Mouse (Mus musculus) heart, postnatal 25 days (tissue): Measurements from ENCODE around the gene Tlcd1. TPM values are rescaled to one million over a fixed set of nuclear protein-coding genes. Genes with fewer than 3 reads are reported as not detected.
A peak's percentile ranks its signal among the peaks of the same experiment; 100 is the strongest.
"Not testable (repeated sequence)": the region's sequence is repeated elsewhere in the genome, so short reads cannot be mapped to it uniquely, and the experiment has no call there.

Experiments
- DNase-seq: peaks from one replicate; pipeline ENCODE4 v3.0.0; 2022; ENCODE audit warnings: low spot score
- intact Hi-C: fragments of 180-260 bp; cut with DNase I; formaldehyde crosslinking; loops from one replicate; pipeline ENCODE4 v1.15.1; 2025
- total RNA-seq, 2 experiments: library from RNA; stranded (reverse); gene quantifications; 2 replicates each; pipeline ENCODE4 v1.2.3; 2021

The Tlcd1 gene
- 1 to 10 TPM; 5.5 to 7.2 TPM for total RNA-seq

GRCm38 (mm10) chr11:78176402-78176862 is at the start of gene Tlcd1, which contains the start of gene Nek8:
Gene Tlcd1 (plus strand): TSS chr11:78176711.
Gene Nek8 (minus strand): TSS chr11:78176675.
- intact Hi-C loops: loop anchor here (2.0 kb wide), 1 partner anchor 116 kb away; no protein-coding TSS in a partner anchor
- peak; percentile 82 for DNase-seq

- DNase-seq: no peak
- intact Hi-C loops: no loop called here
Observed at GRCm38 (mm10) chr11:78126739-78127138, 49.8 kb upstream of the Tlcd1 start.

DNA sequence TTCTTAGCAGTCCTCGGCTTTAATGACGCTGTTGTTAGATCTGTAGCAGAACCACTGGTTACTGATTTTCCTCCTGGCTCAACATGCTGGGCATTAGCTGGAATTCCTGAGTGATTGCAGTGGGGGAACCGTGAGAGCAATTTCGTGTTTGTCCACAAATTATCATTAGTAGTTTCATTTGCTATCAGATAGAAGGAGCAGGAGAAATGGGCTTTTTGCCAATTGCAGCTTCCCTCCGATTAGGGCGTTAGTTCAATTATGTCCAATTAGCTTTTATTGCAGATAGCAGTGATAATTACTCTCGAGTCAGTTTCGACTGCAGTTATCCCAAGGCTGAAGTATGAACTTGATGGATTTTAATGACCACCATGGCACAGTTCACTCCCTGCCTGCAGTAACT is 47.1 kb upstream of the Tlcd1 start:
- intact Hi-C loops: no loop called here

GRCm38 (mm10) chr11:78133915-78134314 is 42.6 kb upstream of the Tlcd1 start:
- intact Hi-C loops: loop anchor here (5.0 kb wide), 1 partner anchor 37 kb away; no protein-coding TSS in a partner anchor
- no peak for DNase-seq

More for the DNA sequence above, 47.1 kb upstream of the Tlcd1 start:
- no peak for DNase-seq

GRCm38 (mm10) chr11:78134344-78134743 is 42.2 kb upstream of the Tlcd1 start:
- no peak for DNase-seq
- intact Hi-C loops: loop anchor here (5.0 kb wide), 1 partner anchor 37 kb away; no protein-coding TSS in a partner anchor

- intact Hi-C loops, DNase-seq: not testable (repeated sequence)
Observed at GRCm38 (mm10) chr11:78135314-78135713, 41.2 kb upstream of the Tlcd1 start.

DNA sequence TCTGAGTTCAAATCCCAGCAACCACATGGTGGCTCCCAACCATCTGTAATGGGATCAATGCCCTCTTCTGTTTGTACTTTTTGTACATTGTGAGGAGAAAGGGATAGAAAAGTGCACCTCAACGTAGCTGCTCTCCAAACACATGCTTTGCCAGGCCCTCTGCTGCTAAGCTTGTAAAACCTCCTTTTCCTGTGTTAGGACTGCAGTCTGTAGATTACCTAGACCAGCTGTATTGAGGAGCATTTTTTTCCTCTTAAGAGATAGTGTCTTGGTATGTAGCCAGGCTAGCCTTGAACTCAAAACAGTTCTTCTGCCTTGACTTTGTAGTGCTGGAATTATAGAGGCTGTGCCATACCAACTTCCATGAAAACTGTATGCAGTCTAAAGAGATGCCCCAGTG is 40.4 kb upstream of the Tlcd1 start:
- intact Hi-C loops: no loop called here
- no peak for DNase-seq

DNA sequence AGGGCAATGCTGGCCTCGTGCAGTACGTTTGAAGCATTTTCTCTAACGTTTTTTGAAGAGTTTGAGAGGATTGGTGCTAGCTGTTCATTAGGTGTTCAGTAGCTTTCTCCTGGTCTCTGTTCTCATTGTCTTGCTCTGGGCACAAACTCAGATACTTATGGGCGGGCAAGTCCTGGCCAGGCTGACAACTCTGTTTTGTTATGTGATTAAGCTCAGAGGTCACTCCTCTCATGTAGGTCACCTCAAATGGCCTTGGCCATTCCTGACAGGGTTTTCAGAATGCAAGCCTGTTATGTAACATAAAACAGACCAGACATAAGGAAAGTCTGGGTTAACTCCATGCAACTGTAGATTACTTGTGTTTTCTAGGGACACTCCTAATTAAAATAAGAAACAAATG is 38.9 kb upstream of the Tlcd1 start:
- intact Hi-C loops: no loop called here
- no peak for DNase-seq

DNA sequence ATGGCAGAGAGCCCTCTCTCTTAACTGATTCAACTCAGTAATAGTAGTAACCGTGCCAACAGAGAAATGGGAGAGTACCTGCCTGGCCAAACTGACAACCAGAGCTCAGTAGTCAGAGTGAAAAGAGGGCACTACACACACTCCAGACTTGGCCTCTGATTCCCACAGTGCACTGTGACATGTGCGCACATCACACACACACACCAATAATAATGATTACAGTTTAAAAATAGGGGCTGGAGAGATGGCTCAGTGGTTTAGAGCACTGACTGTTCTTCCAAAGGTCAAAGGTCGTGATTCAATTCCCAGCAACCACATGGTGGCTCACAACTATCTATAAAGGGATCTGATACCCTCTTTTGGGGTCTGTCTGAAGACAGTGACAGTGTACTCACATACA is 38.5 kb upstream of the Tlcd1 start:
- no peak for DNase-seq
- intact Hi-C loops: no loop called here

DNA sequence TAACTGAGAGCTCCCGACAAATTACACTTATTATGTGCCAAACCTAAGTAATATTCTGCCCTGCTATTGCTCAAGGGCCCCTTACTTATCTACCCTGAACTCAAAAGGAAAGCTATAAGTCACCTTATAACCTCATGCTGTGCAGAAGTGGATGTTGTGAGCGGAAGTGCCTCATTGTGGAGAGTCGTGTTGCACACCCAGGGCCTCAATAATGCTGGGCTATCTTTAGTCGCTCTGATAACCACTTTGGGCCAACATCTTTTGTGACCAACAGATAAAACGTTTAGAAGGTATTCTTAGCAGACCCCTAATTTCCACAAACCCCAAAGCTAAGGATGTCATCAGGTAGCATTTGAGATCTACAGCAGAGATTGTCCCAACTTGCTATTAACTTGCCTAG is 35.8 kb upstream of the Tlcd1 start:
- DNase-seq: no peak
- intact Hi-C loops: no loop called here

DNA sequence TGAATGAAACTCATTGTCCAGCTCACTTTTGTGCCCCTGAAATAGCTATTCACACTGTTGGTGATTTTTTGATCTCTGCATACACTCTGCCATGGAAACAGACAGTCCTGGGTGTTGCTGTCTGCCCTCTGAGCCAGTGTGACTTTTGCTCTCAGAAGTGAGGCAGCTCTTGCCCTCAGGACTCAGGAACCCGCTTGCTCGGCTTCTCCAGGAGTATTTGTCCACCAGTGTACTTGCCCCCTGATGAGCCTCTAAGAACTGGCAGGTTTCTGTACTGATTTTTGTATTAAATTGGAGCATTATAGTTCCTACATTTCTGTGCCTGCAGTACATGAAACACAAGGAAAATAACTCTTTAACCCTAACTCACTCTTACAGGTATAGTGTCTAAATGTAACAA is 33.0 kb upstream of the Tlcd1 start:
- intact Hi-C loops: no loop called here
- DNase-seq: no peak

DNA sequence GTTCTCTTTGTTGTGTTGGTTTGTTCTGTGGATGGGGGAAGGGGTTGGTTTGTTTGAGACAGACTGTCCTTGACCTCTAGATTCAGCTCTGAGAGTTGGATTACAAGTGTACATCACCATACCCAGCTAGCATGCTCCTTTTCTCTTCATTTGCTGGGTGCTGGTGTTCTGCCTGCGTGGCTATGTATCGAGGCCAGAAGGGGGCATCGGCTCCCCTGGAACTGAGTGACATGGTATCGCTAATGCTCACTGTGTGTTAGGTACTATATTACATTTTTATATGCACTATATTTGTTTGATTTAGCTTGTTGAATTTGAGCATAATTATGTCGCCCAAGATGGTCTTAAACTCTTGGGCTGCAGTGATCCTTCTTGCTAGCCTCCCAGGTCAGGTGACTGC is 30.3 kb upstream of the Tlcd1 start:
- intact Hi-C loops: no loop called here
- no peak for DNase-seq

- peak; percentile 34 for DNase-seq
- intact Hi-C loops: no loop called here
Observed at GRCm38 (mm10) chr11:78146707-78147543, 29.6 kb upstream of the Tlcd1 start.

- intact Hi-C loops: no loop called here
- no peak for DNase-seq
Observed at GRCm38 (mm10) chr11:78151161-78151560, 25.4 kb upstream of the Tlcd1 start.

DNA sequence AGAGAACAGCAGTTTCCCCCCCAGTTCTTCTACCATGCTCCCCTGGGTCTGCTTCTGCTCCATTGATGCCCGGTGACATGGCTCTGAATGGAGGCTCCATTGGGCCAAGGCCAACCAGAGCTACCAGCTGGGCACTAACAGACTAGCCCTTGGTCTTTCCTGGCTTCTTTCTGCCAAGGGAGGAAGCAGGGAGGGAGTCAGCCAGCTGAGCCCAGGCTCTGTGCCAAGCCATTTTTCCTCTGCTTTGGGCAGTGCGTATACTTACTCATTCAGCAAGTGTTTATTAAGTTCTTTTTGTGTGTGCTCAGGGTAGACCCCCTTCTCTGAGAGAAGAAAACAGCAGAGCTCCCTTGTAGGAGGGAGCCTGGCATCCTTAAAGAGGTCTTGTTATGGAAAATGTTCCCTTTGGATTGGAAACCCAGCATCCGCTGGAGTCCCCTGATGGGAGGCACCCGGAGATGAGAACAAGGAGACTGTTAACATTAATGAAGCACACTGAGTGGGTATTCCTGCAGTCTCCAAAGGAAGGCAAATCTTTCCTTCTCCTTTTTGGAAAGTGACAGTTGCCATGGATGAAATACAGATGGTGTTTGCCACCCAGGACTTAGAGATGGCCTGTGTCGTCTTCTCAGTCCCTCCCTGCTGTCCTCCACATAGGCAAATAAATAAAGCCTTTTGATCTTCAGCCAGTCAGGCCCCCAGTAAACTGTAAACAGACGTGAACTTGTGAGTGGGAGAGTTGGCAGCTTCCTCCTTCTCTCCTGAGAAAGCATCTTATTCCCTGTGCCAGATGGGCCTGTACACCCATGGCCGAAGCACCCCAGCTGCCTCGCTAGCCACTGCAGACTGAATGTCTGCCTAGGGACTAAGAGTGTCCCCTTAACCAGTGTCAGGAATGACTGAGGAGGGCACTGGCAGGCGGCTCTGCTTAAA is 23.9 kb upstream of the Tlcd1 start:
- intact Hi-C loops: no loop called here

DNA sequence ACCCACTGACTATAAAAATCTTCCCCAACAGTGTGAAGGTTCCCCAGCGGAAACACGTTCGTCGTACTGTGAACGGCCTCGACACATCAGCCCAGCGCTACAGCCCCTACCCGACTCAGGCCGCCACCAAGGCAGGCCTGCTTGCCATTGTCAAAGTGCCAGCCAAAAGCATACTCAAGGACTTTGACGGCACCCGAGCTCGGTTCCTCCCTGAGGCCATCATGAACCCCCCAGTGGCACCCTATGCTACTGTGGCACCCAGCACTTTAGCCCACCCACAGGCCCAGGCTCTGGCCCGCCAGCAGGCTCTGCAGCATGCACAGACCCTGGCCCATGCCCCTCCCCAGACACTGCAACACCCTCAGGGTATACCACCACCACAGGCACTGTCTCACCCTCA is 22.7 kb upstream of the Tlcd1 start:
- intact Hi-C loops: no loop called here
- no peak for DNase-seq

More for the DNA sequence above, 23.9 kb upstream of the Tlcd1 start:
- DNase-seq: peak; percentile 58

DNA sequence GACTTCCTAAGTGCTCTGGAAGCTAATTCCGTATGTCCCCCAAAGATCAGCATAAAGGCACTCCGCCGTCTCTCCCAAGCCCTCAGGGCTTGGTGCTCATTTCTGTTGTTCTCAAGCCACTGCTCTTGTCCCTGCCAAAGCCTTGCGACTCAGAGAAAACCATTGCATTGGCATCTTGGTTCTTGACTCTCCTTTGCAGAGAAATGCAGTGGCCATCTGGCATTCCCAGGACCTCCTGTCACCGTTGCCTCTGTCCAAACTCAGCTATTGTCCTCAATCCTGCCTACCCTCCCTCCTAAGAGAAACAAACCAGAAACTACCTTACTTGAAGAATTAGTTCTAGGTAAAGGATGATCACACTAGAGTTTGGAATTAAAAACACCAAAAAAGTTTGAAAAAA is 20.8 kb upstream of the Tlcd1 start:
- no peak for DNase-seq
- intact Hi-C loops: loop anchor here (5.0 kb wide), 1 partner anchor 73 kb away; the partner anchor contains the start of gene Eral1

- DNase-seq: no peak
- intact Hi-C loops: loop anchor here (5.0 kb wide), 1 partner anchor 74 kb away; the partner anchor contains the start of gene Eral1
Observed at GRCm38 (mm10) chr11:78156156-78156699, 20.3 kb upstream of the Tlcd1 start.

DNA sequence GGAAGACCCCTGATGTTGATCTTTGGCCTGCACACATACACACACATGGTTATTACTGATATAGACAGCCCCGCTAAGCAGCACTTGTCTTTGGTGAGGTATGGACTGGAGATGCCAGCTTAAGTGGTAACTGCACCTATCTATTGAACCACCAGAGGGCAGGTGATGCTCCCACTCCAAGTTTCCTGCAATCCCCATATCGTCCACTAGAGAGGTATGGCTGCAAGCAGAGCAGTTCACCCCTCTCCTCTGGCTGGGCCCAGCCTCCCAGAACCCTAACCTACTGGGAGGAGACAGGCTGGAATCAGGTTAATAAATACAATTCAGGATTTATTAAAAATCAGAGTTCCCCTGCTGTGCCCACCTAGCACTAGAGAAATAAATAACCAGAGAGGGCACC is 17.4 kb upstream of the Tlcd1 start:
- intact Hi-C loops: loop anchor here (1.0 to 5.0 kb wide), 2 partner anchors 19 to 77 kb away; partner anchors contain the start of gene Eral1
- peak; percentile 56 for DNase-seq

DNA sequence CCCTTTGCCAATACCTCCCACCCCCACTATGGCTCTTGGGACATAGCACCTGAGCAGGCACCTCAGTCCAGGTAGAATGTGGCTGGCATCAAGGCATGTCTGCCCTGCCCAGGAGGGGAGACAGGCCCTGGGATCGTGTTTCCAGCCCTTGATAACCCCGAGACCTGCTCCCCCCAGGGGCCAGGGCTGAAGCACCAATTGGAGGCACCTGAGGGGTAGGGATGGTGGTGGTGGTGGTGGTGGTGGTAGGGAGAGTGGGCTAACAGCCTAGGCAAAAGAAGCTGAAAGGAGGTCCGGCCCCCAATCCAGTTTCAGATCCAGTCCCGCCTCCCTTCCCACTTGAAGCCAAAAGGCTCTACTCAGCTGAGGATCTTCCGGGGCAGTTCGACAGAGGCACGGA is 17.0 kb upstream of the Tlcd1 start:
- intact Hi-C loops: loop anchor here (1.0 to 5.0 kb wide), 2 partner anchors 19 to 77 kb away; partner anchors contain the start of gene Eral1
- DNase-seq: no peak
